Mouse (Mus musculus) layer of hippocampus, adult 9-11 months (tissue): ENCODE results near the gene Itih1.

Experiments used
- DNase-seq: peaks from one replicate; pipeline ENCODE4 v3.0.0; 2022

Itih1 gene

GRCm38 (mm10) chr14:30903036-30903435 is 40.1 kb downstream of the Itih1 start:
- no peak for DNase-seq

DNA sequence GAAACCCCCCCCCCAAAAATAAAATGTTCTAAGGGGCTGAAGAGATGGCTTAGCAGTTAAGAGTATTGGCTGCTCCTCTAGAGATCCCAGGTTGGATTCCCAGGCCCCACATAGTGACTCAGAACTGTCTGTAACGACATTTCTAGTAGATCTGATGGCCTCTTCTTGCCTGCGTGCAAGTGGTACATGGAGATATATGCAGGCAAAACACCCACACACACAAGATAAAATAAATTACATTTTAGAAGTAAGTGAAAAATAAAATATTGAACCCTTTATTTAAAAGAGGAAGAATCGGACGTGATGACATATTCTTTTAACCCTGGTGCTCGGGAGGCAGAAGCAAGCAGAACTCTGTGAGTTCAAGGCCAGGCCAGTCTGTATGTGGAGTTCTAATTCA is 40.5 kb downstream of the Itih1 start:
- no peak for DNase-seq

GRCm38 (mm10) chr14:30899972-30900371 is 43.1 kb downstream of the Itih1 start:
- DNase-seq: no peak

GRCm38 (mm10) chr14:30888271-30888732 is 54.8 kb downstream of the Itih1 start:
- no peak for DNase-seq

- no peak for DNase-seq
Observed at GRCm38 (mm10) chr14:30886204-30886603, 56.9 kb downstream of the Itih1 start, which contains the start of gene Itih4. TSS of gene Itih4 (plus strand) at chr14:30886476.

- no peak for DNase-seq
Observed at GRCm38 (mm10) chr14:30885298-30885697, 57.8 kb downstream of the Itih1 start.

DNA sequence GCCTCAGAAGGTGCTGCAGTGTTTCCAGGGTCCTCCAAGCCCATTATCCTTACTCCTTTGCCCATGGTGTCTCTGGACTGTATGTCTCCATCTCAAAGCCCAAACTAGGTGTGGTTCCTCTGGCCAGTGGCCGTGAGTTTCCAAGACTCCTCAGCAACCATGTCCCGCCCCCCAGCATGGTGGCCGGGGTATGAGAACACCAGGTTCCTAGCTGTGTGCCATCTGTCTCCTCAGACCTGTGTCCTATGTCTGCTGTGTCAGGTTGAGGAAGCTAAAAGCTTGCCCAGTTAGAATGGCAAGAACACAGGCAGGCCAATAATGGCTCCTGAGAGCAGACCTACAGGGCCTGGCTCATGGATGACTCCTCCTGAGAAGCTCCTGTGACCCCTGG is 61.4 kb downstream of the Itih1 start:
- DNase-seq: no peak

DNA sequence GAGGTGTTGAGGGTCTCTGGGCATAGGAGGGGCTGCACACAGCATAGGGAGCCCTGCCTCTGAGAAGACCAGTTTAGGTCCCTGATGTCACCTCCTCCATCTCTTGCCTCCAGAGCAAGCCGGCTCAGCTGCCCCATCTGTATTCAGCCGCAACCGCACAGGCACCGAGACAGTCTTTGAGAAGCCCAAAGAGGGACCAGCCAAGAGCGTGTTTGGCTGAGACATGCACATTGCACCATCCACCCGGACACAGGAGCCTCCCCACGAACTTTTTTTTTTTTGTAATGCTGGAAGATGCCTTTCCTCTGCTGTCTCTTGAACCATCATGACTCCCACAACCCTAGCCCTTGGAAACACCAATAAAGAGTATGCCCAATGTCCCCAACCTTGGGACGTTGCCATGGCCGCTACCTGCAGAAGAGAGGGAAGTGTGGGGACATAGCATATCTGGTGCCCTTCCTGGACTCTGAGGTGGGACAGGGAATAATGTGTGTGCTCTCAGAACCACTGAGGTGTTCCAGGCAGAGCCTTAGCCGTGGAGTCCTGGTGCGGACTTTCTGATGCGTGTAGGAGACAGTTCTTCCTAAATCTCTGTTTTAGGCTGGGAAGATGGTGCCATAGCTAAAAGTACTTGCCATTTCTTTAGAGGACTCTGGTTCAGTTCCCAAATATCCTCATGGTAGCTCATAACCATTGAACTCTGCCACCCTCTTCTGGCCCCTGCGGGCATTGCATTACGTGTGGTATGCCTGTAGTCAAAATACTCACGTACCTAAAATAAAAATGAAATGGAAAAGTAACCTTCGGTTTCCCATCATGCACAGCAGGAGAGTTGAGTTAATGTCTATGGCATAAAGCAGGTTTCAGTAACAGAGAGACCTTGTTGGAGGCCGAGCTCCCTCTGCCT is 62.0 kb downstream of the Itih1 start:
- DNase-seq: no peak

DNA sequence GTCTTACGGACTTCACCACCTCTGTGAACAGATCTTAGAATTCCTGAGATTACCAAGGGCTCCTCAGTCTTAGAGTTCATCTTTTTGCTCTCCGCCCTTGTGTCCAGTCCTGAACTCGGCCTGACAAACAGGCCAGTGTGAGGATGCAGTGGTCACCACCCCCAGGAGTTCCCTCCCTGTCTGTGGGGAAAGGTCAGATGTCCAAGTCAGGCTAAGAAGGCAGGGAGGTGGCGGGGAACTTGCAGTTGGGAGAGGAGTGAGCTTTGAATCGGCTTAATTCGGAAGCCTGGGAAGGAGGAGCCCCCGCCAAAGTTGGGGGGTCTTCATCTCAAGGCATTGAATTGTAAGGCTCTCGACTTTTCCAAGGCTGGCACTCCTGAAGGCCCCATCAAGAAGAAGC is 62.8 kb downstream of the Itih1 start:
- no peak for DNase-seq

- no peak for DNase-seq
Observed at GRCm38 (mm10) chr14:30879794-30880193, 63.3 kb downstream of the Itih1 start.
